19 mouse cellular contexts compared by ENCODE assay signal in the genomic region with DNA sequence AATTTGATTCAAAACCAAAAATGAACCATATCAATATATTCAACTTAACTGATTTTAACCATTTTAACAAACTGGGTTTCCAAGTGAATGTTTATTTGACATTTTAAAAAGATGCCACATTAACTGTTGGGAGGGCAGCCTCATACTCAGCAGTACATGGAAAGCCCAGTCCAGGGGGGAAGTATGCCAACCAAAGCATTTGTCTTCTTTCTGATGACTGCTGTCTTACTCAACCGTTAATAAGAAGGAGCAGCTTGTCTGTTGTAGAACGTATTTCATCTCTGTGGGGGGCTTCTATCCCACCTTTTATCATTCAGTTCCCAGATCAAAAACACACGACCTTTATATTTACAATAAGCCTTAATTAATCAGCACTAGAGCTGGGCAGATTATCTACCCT.
DNase-seq lines count a peak whose midpoint lies in the region; TF ChIP-seq lines count a peak whose summit lies in the region.
"Had no signal": no experiment of that assay in that cellular context is flagged by ENCODE, and none has a peak within 500 bp of the region (broad histone marks: within the 10 kb centered on the region; RNA-seq: fewer than 3 reads in every experiment).

No protein-coding gene starts in this region.

- no peaks in the 10 kb centered on the region for H3K27me3 ChIP-seq in MEL (ENCODE audit: control insufficient read depth in 1 of 2, insufficient read depth in 2 of 2, low read length in 2 of 2)
- H3K27me3 ChIP-seq: CH12.LX; embryonic facial prominence, embryonic 12.5 days; forebrain, embryonic 12.5 days; Patski had no signal

- peaks cover 14% of the 10 kb centered on the region in 2 experiments for H3K4me1 ChIP-seq in MEL (ENCODE audit: control insufficient read depth in 1 of 2, insufficient read depth in 2 of 2, low read length in 2 of 2)
- H3K4me1 ChIP-seq: embryonic facial prominence, embryonic 10.5 days; embryonic facial prominence, embryonic 12.5 days had no signal

- no peak for TF ChIP-seq EP300 in MEL (IDR thresholded peaks at IDR 0.05; ENCODE audit: low read depth in 1 of 2, low read length in 2 of 2)

- H3K9me3 ChIP-seq in MEL (replicated peaks; ENCODE audit: insufficient read depth, low read length) = no peaks in the 10 kb centered on the region
- H3K9me3 ChIP-seq: embryonic facial prominence, embryonic 10.5 days; embryonic facial prominence, embryonic 12.5 days; forebrain, embryonic 12.5 days; G1E had no signal

- no peaks in the 10 kb centered on the region for H3K79me2 ChIP-seq in MEL (ENCODE audit: control insufficient read depth, insufficient read depth, low read length, poor library complexity)

- no peak overlapping the region for H3K27ac ChIP-seq in MEL (ENCODE audit: control insufficient read depth, low read depth, low read length)
- H3K27ac ChIP-seq: embryonic facial prominence, embryonic 10.5 days; embryonic facial prominence, embryonic 12.5 days; forebrain, embryonic 12.5 days had no signal

- TF ChIP-seq POLR2A in MEL (IDR thresholded peaks at IDR 0.05; ENCODE audit: control insufficient read depth in 1 of 2, insufficient read depth in 1 of 2, low read depth in 1 of 2, low read length in 2 of 2, poor library complexity in 1 of 2) = no peak
- TF ChIP-seq POLR2A in brain, embryonic 14.5 days (IDR thresholded peaks at IDR 0.05; ENCODE audit: borderline replicate concordance, extremely low read depth, insufficient read depth, insufficient read length, poor library complexity, severe bottlenecking) = no peak

- peak; percentile 59 to 62 for DNase-seq in cerebellum, postnatal 10 days
- no peak for DNase-seq in cerebellum, postnatal 36 days
- no peak for DNase-seq in MEL (ENCODE audit: low read depth, low spot score)
- DNase-seq in brain, embryonic 14.5 days (ENCODE audit: low read depth) = peak; percentile 35
- DNase-seq in T-cell, adult 2 months (ENCODE audit: low spot score) = no peak
- DNase-seq in heart, postnatal 4 days = no peak
- DNase-seq: adrenal gland, adult 2 months; adrenal gland, postnatal 10 days; adrenal gland, postnatal 25 days; B cell, adult 2 months; cerebellum, adult 11-12 months; cerebellum, adult 2 months; cerebellum, adult 9-11 months had no signal

- no peak for TF ChIP-seq RAD21 in MEL (IDR thresholded peaks at IDR 0.05; ENCODE audit: low read depth, low read length)

- peaks cover 0 to 21% of the 10 kb centered on the region in 2 experiments; a peak in 3 of 4 replicates for H3K36me3 ChIP-seq in MEL (ENCODE audit: control insufficient read depth in 1 of 2, insufficient read depth in 2 of 2, low read length in 2 of 2)
- H3K36me3 ChIP-seq: forebrain, embryonic 12.5 days had no signal

- H3K9ac ChIP-seq in MEL (ENCODE audit: control insufficient read depth, low read depth, low read length, poor library complexity, severe bottlenecking) = no peak overlapping the region
- H3K9ac ChIP-seq: embryonic facial prominence, embryonic 12.5 days; forebrain, embryonic 12.5 days had no signal

- H3K4me3 ChIP-seq in MEL (ENCODE audit: control insufficient read depth in 1 of 2, insufficient read depth in 1 of 2, low read depth in 2 of 2, low read length in 2 of 2) = no peak overlapping the region
- H3K4me3 ChIP-seq: embryonic facial prominence, embryonic 10.5 days; embryonic facial prominence, embryonic 12.5 days; forebrain, embryonic 12.5 days had no signal

- no peak for TF ChIP-seq CTCF in MEL (IDR thresholded peaks at IDR 0.05 in 2 of 3, conservative IDR thresholded peaks at IDR 0.05 in 1 of 3; ENCODE audit: control insufficient read depth in 1 of 3, insufficient read depth in 1 of 3, low read depth in 2 of 3, low read length in 3 of 3, poor library complexity in 1 of 3, severe bottlenecking in 1 of 3)
- TF ChIP-seq CTCF in brain, embryonic 14.5 days (IDR thresholded peaks at IDR 0.05; ENCODE audit: borderline replicate concordance, extremely low read depth, insufficient read depth, insufficient read length) = no peak

TF ChIP-seq in MEL, 35 proteins besides CTCF, POLR2A, EP300 and RAD21:
- TF ChIP-seq RCOR1 (IDR thresholded peaks at IDR 0.05; ENCODE audit: low read depth, low read length) (no peak), SIN3A (IDR thresholded peaks at IDR 0.05; ENCODE audit: low read length) (0 out of 2 replicates have a peak, but pooled peaks have one; percentile 7), SMC3 (IDR thresholded peaks at IDR 0.05; ENCODE audit: low read depth, low read length) (no peak), JUND (IDR thresholded peaks at IDR 0.05; ENCODE audit: low read depth, low read length) (no peak)

Comparison
In these comparisons a context has a peak if more than half of its experiments do, and no peak if none do; other contexts are left out.
1. DNase-seq: peak in cerebellum, postnatal 10 days (2 of 2) and brain, embryonic 14.5 days (single experiment); none in cerebellum, postnatal 36 days (0 of 2), MEL (single experiment), T-cell, adult 2 months (single experiment) and heart, postnatal 4 days (single experiment).